Mouse (Mus musculus): ENCODE measurements around the gene Cars2. TPM values are rescaled to one million over a fixed set of nuclear protein-coding genes. Genes with fewer than 3 reads are reported as not detected.

Cars2 gene
- 8.8 TPM for polyA plus RNA-seq (2014; fragmentation: Illumina TruSeq; extraction: RNeasy Lipid Tissue Mini Kit (QIAGEN cat#74804); ENCODE audit: low read depth, low replicate concordance)

DNA sequence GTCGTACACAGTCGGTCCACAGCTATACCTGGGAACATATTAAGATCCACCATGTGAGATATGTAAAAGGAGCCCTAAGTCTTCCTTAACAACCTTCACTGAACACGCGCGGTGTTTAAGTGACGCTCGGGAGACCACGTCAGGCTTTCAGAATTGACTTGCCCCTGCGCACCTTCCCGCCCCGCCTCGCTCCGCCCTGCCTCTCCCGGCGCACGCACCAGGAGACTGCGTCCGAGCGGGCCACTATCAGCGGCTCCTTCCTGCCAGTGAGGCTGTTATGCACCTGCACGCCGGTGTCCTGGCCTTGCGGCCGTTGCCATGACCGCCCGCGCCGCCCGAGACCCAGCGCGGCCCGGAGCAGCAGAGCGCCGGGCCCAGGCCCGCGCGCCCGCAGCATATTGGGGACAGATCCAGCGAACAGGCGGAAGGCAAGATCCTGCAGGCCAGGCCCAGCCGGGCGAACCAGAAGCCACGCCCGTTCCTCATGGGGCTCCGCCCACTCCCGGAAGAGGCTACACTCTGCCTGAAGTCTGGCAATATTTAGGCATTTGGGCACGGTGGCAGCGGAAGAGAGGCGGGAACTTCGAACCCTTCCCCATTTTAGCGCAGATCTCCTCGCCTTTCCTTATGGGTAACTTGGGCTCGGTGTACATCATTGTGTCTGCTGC, at the start of gene Cars2:
Gene Cars2 (minus strand): TSS at position 503 of the 668 bp plus-strand sequence.

DNA sequence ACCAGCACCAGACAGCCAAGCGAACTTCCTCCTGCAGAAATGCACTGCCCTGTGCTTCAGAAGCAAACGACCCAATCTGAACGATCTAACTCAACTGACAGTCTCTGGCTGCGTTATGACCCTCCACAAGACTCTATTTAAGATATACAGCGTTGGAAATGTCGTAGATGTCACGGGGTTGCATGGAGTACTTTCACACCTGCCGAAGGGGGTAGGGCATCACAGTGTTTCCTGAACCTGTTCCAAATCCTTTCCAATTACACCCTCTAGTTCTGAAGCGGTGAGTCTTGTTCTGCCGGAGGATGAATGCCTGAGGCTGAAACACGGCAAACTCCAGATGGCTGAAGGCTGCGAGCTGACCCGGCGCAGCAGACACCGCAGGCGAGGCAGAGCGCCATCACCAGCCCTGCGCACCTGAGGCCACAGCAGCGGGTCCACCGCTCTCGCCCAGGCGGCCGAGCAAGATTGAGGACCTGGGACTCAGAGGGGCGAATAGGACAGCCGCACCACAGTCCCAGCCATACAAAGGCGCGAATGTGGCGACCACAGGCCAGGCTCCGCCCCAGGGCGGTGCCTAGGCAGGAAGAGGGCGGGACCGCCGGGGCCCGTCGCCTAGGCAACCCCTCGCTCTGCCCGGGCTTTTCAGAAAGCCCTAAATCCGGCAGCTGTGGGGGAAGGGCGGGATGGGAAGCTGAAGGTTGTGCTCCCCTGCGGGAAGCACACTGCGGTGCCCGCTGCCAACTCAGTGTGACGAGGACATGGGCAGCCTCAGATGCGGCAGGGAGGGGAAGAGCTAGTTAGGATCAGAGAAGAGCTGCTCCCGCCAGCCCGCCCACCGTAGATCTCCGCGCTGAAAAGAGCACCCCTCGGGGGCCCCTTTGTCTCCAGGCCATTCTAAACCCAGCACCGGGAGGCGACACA, 4.5 kb upstream of the Cars2 start, which contains the start of gene Ing1:
Gene Ing1 (plus strand): TSS at position 773 of the 921 bp plus-strand sequence.

DNA sequence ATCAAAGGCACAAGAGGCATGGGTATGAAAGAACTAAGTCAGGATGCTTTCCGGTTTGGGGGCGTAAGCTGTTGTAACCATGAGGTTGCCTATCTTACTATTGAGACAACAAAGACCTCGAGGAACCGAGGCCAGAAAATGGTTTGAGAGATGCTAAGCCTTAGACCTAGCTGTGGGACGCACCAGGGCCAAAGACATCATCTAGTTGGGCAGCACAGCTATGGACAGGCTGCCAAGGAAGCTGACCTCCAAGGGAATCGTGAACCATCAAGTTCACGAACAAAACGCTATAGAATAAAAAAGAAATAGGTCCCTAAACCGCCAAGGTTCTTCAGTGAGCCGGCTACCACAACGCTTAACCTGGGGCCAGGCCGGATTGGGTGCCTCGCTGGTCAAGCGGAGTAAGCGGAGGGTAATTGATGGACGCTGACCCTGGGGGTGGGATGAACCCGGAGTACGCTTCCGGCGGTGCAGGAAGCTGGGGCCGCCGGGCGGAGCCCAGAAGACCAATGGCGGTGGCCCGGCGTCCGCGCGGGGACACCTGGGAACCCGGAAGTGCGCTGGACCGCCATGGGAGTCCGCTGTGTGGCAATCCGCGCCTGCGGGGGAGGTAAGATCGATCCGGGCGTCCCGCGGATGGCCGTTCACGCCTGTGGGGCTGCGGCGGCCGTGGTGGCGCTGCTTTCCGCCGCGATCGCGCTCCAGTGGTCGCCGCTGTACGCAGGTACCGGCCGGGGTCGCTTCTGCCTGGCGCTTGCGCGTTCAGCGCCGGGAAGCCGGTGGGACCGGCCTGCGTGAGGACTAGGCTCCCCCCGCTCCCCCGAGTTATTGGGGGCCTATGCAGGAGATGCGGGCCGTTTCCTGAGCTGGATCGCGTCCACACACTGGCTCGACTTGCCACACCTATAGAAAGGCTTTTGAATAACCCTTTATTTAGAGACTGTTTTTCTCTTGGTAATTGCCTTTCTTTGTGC, 53.3 kb downstream of the Cars2 start, which contains the start of gene Naxd:
Gene Naxd (plus strand): TSS at position 490 of the 974 bp plus-strand sequence.

DNA sequence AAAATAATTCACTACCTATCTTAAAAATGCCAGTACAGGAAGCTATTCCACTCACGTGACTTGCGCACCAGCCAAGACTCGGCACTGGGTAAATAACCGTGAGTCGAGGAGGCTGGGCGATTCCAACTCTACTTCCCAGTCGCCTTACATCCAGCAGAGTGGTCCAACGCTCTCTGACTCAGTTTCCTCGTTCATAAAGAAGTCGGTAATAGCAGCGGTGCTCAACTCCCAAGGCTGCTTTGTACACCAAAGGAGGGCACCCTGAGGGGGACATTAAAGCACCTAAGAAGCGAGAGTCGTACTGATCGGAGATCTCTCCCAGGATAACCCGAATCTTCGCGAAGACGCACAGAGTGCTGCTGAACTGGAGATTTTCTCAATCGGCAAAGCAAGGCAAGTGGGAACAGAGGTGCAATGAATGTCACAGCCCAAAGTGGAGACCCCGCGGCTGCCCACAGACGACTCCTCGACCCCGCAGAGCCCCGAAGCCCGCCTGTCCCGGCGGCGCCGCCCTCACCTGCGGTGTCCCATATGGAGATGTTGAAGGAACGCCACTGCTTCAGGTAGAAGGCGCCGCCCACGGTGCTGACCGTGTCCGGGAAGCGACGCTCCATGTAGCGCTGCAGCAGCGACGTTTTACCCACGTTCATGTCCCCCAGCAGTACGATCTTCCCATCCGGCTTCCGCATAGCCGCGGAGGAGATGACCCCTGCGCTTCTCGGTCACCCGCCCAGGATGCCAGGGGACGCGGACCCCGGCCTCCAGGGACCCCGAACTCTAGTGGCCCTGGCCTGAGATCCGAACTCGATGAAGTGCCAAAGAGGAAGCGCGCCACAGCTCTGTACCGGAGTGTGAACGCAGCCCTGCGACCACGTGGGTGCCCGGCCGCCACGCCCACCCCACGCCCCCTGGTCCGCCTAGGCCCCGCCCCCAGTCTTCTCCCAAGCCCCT, 72.5 kb downstream of the Cars2 start, which contains the start of gene Rab20:
Gene Rab20 (minus strand): TSS at position 900 of the 951 bp plus-strand sequence.

Other genes starting within 250 kb of the Cars2 start
- 5.7 TPM for gene Col4a2, start 238.0 kb downstream of the Cars2 start, polyA plus RNA-seq (2014; fragmentation: Illumina TruSeq; extraction: RNeasy Lipid Tissue Mini Kit (QIAGEN cat#74804); ENCODE audit: low read depth, low replicate concordance)
- gene Col4a1, start 238.0 kb downstream of the Cars2 start, polyA plus RNA-seq (2014; fragmentation: Illumina TruSeq; extraction: RNeasy Lipid Tissue Mini Kit (QIAGEN cat#74804); ENCODE audit: low read depth, low replicate concordance), result 94.4 TPM
- 2.2 TPM for gene Rab20, start 72.1 kb downstream of the Cars2 start, polyA plus RNA-seq (2014; fragmentation: Illumina TruSeq; extraction: RNeasy Lipid Tissue Mini Kit (QIAGEN cat#74804); ENCODE audit: low read depth, low replicate concordance)
- gene Naxd, start 53.3 kb downstream of the Cars2 start, polyA plus RNA-seq (2014; fragmentation: Illumina TruSeq; extraction: RNeasy Lipid Tissue Mini Kit (QIAGEN cat#74804); ENCODE audit: low read depth, low replicate concordance), result 14.6 TPM
- gene Ing1, start 4.8 kb upstream of the Cars2 start, polyA plus RNA-seq (2014; fragmentation: Illumina TruSeq; extraction: RNeasy Lipid Tissue Mini Kit (QIAGEN cat#74804); ENCODE audit: low read depth, low replicate concordance), result 40.2 TPM
- 43.1 TPM for gene Ankrd10, start 85.0 kb upstream of the Cars2 start, polyA plus RNA-seq (2014; fragmentation: Illumina TruSeq; extraction: RNeasy Lipid Tissue Mini Kit (QIAGEN cat#74804); ENCODE audit: low read depth, low replicate concordance)
- not detected for gene 1700016D06Rik, start 150.3 kb upstream of the Cars2 start, polyA plus RNA-seq (2014; fragmentation: Illumina TruSeq; extraction: RNeasy Lipid Tissue Mini Kit (QIAGEN cat#74804); ENCODE audit: low read depth, low replicate concordance)
- 13.5 TPM for gene Arhgef7, start 176.9 kb upstream of the Cars2 start, polyA plus RNA-seq (2014; fragmentation: Illumina TruSeq; extraction: RNeasy Lipid Tissue Mini Kit (QIAGEN cat#74804); ENCODE audit: low read depth, low replicate concordance)